Mouse (Mus musculus): ENCODE results near the gene Dtx2. TPM values are rescaled to one million over a fixed set of nuclear protein-coding genes. Genes with fewer than 3 reads are reported as not detected.

The Dtx2 gene
- polyA plus RNA-seq, 1 experiment from 2014 or later = 36.3 TPM

DNA sequence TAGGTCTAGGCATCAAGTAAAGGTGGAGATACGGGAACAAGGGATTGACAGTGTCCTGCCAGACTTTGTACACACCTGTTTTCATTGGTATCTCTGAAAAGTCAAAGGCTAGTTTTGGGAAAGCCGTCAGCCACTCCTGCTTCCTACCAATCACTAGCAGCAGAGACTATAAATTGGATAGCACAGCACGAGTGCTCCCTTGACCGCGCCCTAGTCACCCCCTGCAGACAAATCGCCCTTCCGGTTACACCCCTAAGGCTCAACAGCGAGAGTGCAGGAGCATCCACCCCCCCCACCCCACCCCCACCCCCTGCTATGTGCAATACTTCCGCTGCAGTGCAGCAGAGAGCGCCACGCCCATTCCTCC lies 32.5 kb upstream of the Dtx2 start:
- no peaks in the 10 kb centered on the region for H3K36me3 ChIP-seq
- WGBS = 3% methylated on average over 11 of the region's 11 CpGs

DNA sequence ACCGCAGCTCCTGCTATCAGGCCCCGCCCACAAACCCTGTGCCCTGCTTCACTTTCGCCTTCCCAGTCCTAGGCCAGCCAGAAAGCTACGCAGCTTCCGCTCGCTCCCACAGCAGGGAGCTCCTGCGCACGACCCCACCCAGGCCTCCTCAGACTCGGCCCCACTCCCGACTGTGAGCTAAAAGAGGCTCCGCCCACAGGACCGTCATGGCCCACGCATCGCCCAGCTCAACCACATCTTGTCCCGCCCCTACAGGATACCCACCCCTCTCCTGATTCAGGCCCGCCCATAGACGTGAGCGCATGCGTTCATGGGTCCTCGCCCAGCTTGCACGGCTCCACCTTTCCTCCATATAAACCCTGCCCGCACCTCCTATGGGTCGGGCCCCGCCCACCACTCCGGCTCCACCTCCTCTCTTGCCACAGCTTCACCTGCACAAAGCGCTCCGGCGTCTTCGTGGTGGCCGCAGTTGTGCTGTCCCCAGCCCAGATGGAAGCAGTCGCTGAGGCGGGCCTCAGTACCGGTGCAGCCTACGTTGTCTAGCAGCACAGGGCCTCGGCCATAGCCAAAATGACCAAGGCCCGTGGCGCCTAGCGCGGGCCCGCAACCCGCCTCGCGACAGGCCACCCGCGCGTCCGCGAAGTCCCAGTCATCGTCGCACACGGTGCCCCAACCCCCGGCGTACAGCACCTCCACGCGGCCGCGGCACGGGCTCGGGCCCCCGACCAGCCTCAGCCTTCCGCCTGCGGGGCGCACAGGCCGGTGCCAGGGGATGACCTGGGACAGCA lies 31.9 kb upstream of the Dtx2 start:
- H3K27me3 ChIP-seq (ENCODE audit: low read depth, poor library complexity, severe bottlenecking) = peaks cover 22% of the 10 kb centered on the region
- WGBS = under 1% methylated on average over 63 of the region's 64 CpGs
- H3K36me3 ChIP-seq = no peaks in the 10 kb centered on the region
- DNase-seq (ENCODE audit: low spot score) = peak; percentile 98
- peak overlapping the region; percentile 79 for H3K4me3 ChIP-seq
- peak overlapping the region; percentile 95 for H3K27ac ChIP-seq (replicated peaks)
- H3K9me3 ChIP-seq (replicated peaks) = no peaks in the 10 kb centered on the region
- H3K4me1 ChIP-seq = peaks cover 32% of the 10 kb centered on the region

More for the DNA sequence above, 32.5 kb upstream of the Dtx2 start:
- Histone ChIP-seq H3K9me3 (replicated peaks) (no peaks in the 10 kb centered on the region), H3K27me3 (ENCODE audit: low read depth, poor library complexity, severe bottlenecking) (peaks cover 22% of the 10 kb centered on the region), H3K27ac (replicated peaks) (peak overlapping the region; percentile 95), H3K4me3 (peak overlapping the region; percentile 79), H3K4me1 (peaks cover 35% of the 10 kb centered on the region)
- no peak for DNase-seq (ENCODE audit: low spot score)

DNA sequence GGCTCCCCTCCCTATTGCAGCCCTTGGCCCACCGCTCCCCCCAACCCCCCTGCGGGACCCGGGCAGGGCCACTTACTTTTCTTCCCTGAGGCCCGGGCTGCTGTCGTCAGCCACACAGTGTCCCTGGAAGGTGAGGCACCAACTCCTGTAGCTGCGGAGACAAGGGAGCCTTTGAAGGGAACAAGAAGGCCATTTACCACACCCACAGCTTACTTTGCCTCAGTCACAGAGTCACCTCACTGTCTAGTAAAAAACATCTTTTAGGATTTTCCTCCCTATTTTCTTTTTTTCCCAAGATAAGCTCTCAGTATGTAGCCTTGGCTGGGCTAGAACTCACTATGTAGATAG lies 31.3 kb upstream of the Dtx2 start:
- WGBS = 4% methylated on average over 6 of the region's 6 CpGs
- H3K4me3 ChIP-seq = peak overlapping the region; percentile 79
- H3K27me3 ChIP-seq (ENCODE audit: low read depth, poor library complexity, severe bottlenecking) = peaks cover 22% of the 10 kb centered on the region
- H3K36me3 ChIP-seq = no peaks in the 10 kb centered on the region
- no peaks in the 10 kb centered on the region for H3K9me3 ChIP-seq (replicated peaks)
- peaks cover 27% of the 10 kb centered on the region for H3K4me1 ChIP-seq
- H3K27ac ChIP-seq (replicated peaks) = peak overlapping the region; percentile 95
- DNase-seq (ENCODE audit: low spot score) = no peak

DNA sequence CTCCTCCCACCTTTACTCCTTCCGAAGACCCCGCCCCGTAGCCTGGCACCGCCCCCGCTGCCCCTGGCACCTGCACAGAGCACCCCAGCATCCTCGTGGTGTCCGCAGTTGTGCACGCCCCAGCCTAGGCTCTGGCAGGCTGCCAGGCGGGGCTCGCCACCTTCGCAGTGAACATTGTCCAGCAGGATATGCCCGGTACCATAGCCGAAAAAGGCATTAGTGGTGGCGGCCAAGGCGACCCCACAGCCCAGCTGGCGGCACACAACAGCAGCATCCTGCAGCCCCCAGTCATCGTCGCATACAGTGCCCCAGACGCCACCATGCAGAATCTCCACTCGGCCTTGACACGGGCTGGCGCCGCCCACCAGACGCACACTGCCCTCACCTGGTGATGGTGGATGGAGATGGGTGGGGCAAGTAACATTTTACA lies 29.1 kb upstream of the Dtx2 start:
- peaks cover 26% of the 10 kb centered on the region for H3K4me1 ChIP-seq
- H3K36me3 ChIP-seq = no peaks in the 10 kb centered on the region
- no peaks in the 10 kb centered on the region for H3K9me3 ChIP-seq (replicated peaks)
- no peak for DNase-seq (ENCODE audit: low spot score)
- 14% methylated on average over 24 of the region's 24 CpGs for WGBS
- H3K27me3 ChIP-seq (ENCODE audit: low read depth, poor library complexity, severe bottlenecking) = peaks cover 22% of the 10 kb centered on the region
- H3K4me3 ChIP-seq = peak overlapping the region; percentile 24; the same call in 1 of the 2 replicates
- no peak overlapping the region for H3K27ac ChIP-seq (replicated peaks)

DNA sequence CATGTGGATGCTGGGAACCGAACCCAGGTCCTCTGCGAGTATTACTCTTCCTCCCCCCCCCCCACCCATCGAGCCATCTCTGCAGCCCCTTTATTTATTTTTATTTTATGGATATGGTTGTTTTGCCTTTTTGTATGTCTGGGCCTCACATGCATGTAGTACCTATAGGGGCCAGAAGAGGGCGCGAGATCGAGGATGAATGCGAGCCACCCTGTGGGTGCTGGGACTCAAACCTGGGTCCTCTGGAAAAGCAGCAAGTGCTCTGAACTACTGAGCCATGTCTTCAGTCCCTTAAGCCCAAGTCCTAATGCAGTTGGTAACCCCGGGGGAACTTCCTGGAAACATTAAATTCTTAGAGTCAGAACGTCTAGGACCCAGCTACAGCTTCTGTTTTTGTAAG lies 27.7 kb upstream of the Dtx2 start:
- no peak overlapping the region for H3K4me3 ChIP-seq
- H3K9me3 ChIP-seq (replicated peaks) = no peaks in the 10 kb centered on the region
- peaks cover 22% of the 10 kb centered on the region for H3K27me3 ChIP-seq (ENCODE audit: low read depth, poor library complexity, severe bottlenecking)
- peaks cover 19% of the 10 kb centered on the region for H3K4me1 ChIP-seq
- no peak for DNase-seq (ENCODE audit: low spot score)
- WGBS = 67% methylated on average over 9 of the region's 9 CpGs
- no peaks in the 10 kb centered on the region for H3K36me3 ChIP-seq
- H3K27ac ChIP-seq (replicated peaks) = no peak overlapping the region

DNA sequence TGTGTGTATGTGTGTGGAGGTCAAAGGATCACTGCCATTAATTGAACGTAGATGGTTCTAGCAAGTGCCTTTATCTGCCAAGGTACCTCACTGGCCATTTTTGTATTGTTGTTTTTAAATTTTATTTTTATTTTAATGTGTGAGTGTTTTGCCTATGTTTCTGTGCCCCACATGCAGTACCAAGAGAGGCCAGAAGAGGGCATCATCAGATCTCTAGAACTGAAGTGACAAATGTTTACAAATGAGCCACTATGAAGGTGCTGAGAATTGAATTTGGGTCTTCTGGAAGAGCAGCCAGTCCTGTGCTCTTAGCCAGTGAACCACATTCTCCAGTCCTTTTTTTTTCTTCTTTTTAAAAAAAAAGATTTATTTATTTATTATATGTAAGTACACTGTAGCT lies 25.8 kb upstream of the Dtx2 start:
- Histone ChIP-seq H3K36me3 (no peaks in the 10 kb centered on the region), H3K9me3 (replicated peaks) (no peaks in the 10 kb centered on the region), H3K27me3 (ENCODE audit: low read depth, poor library complexity, severe bottlenecking) (peaks cover 22% of the 10 kb centered on the region), H3K27ac (replicated peaks) (no peak overlapping the region), H3K4me3 (no peak overlapping the region), H3K4me1 (peaks cover 6% of the 10 kb centered on the region; the same call in 1 of the 2 replicates)
- WGBS = 58% methylated on average over 1 of the region's 1 CpGs
- DNase-seq (ENCODE audit: low spot score) = peak; percentile 45

DNA sequence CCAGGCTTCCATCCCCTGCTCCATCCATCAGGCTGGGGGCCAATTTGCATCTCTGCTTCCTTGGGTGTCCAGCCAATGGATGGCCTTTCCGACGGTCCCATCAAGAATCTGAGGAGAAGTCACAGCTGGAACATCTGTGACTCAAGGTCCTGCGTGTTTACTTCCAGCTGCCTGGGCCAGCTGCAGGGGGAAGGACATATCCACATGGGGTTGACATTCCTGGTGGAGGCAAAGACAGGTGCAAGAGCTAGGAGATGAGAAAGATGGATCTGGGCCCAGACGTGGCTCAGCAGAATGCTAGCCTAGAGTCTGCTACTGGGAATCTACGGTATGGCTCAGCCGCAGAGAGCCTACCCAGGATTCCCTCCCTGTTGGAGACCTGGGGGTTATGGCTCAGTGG lies 24.4 kb upstream of the Dtx2 start:
- no peak for DNase-seq (ENCODE audit: low spot score)
- Histone ChIP-seq H3K36me3 (no peaks in the 10 kb centered on the region), H3K4me3 (no peak overlapping the region), H3K4me1 (peaks cover 12% of the 10 kb centered on the region), H3K9me3 (replicated peaks) (no peaks in the 10 kb centered on the region), H3K27ac (replicated peaks) (no peak overlapping the region), H3K27me3 (ENCODE audit: low read depth, poor library complexity, severe bottlenecking) (peaks cover 9% of the 10 kb centered on the region)
- WGBS = 83% methylated on average over 6 of the region's 6 CpGs

DNA sequence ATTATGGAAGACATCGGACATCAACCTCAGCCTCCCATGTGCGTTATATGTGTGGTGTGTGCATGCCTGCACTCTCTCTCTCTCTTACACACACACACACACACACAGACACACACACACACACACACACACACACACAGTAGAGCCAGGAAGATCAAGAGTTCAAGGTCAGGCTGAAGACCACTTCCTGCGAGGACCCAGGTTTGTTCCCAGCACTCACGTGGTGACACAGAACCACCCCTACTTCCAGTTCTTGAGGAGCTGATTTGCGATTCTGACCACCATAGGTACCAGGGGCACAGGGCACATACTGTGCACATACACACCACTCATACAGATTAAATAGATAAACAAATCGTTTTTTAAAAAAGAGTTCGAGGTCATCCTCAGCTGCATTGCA lies 22.7 kb upstream of the Dtx2 start:
- no peak overlapping the region for H3K4me3 ChIP-seq
- H3K27ac ChIP-seq (replicated peaks) = no peak overlapping the region
- no peaks in the 10 kb centered on the region for H3K9me3 ChIP-seq (replicated peaks)
- peaks cover 6% of the 10 kb centered on the region for H3K4me1 ChIP-seq
- DNase-seq (ENCODE audit: low spot score) = no peak
- no peaks in the 10 kb centered on the region for H3K27me3 ChIP-seq (ENCODE audit: low read depth, poor library complexity, severe bottlenecking)
- WGBS = 90% methylated on average over 7 of the region's 7 CpGs
- H3K36me3 ChIP-seq = no peaks in the 10 kb centered on the region

DNA sequence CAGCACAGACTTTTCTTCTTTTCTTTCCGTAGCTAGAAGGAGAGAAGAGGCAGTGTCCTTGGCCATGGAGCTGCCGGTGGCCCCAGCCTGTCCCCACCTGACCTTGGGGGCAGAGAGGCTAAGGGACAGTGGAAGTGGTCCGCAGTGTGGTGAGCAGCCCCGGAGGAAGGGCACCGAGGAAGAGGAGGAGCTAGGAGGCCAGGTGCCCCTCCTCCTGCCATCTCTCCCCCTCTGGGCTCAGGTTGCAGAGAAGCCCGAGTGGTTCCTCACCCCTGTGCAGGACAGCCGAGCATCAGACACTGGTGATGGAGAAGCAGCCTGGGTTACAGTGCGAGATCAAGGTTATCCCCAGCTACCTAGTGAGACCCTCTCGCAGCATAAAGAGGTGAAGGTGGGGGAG lies 20.2 kb upstream of the Dtx2 start, which contains the start of gene Ssc4d:
Gene Ssc4d (minus strand): TSS at position 167 of the 400 bp plus-strand sequence.
- H3K27ac ChIP-seq (replicated peaks) = peak within 1 kb of the TSS; percentile 47; the same call in 1 of the 2 replicates
- no peaks in the 10 kb centered on the region for H3K36me3 ChIP-seq
- no peaks in the 10 kb centered on the region for H3K27me3 ChIP-seq (ENCODE audit: low read depth, poor library complexity, severe bottlenecking)
- DNase-seq (ENCODE audit: low spot score) = no peak
- H3K9me3 ChIP-seq (replicated peaks) = no peaks in the 10 kb centered on the region
- 22% methylated on average over 9 of the region's 9 CpGs for WGBS
- H3K4me1 ChIP-seq = peaks cover 8% of the 10 kb centered on the region
- 0 out of 2 replicates have a peak within 1 kb of the TSS, but pooled peaks have one; percentile 11 for H3K4me3 ChIP-seq

DNA sequence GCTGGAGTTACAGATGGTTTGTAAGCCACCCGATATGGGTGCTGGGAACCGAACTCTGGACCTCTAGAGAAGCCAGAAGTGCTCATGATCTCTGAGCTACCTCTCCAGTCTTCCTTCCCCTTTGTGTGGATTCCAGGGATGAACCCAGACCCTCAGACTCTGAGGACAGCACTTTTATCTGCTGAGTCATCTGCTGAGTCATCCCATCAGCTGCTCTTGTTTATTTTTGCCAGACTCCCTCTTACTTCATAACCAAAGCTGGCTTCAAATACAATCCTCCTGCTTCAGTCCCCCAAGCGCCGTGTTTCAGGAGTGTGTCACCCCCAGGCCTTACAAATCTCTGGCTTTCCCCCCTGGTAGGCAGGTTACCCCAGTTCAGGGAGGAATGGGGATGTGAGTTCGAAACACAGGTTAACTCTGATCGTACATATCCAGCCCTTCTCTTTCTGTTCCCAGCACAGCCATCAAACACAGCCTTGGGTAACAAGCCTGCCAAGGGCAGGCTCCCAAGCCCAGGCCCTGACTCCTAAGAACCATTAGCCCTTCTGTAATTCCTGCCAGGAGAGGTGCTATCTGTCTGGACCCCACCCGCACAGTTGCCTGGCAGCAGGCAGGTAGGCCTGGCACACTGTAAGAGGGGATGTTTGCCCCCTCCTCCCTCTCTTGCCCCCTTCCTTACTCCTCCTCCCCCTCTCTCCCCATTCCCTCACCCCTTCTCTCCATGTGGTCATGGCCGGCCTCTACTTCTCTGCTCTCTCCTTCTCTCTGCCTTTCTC lies 18.5 kb upstream of the Dtx2 start:
- peaks cover 8% of the 10 kb centered on the region for H3K4me1 ChIP-seq
- no peak overlapping the region for H3K27ac ChIP-seq (replicated peaks)
- no peaks in the 10 kb centered on the region for H3K36me3 ChIP-seq
- no peaks in the 10 kb centered on the region for H3K27me3 ChIP-seq (ENCODE audit: low read depth, poor library complexity, severe bottlenecking)
- DNase-seq (ENCODE audit: low spot score) = no peak
- 94% methylated on average over 8 of the region's 8 CpGs for WGBS
- no peaks in the 10 kb centered on the region for H3K9me3 ChIP-seq (replicated peaks)
- no peak overlapping the region for H3K4me3 ChIP-seq

DNA sequence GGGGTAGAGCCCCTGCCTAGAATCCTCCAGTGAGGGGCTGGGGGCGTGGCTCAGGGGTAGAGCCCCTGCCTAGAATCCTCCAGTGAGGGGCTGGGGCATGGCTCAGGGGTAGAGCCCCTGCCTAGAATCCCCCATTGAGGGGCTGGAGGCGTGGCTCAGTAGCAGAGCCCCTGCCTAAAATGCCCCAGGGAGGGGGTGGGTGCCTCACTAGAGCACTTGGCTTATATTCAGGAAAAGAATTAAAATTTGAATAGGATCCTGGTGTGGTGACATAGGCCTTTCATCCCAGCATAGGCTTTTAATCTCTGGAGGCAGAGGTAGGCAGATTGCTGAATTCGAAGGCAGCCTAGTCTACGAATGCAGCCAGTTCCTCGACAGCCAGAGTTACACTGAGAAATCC lies 15.2 kb upstream of the Dtx2 start:
- DNase-seq (ENCODE audit: low spot score) = no peak
- WGBS = 82% methylated on average over 5 of the region's 5 CpGs
- Histone ChIP-seq H3K4me3 (no peak overlapping the region), H3K36me3 (no peaks in the 10 kb centered on the region), H3K9me3 (replicated peaks) (no peaks in the 10 kb centered on the region), H3K4me1 (peaks cover 5% of the 10 kb centered on the region), H3K27ac (replicated peaks) (no peak overlapping the region), H3K27me3 (ENCODE audit: low read depth, poor library complexity, severe bottlenecking) (no peaks in the 10 kb centered on the region)

DNA sequence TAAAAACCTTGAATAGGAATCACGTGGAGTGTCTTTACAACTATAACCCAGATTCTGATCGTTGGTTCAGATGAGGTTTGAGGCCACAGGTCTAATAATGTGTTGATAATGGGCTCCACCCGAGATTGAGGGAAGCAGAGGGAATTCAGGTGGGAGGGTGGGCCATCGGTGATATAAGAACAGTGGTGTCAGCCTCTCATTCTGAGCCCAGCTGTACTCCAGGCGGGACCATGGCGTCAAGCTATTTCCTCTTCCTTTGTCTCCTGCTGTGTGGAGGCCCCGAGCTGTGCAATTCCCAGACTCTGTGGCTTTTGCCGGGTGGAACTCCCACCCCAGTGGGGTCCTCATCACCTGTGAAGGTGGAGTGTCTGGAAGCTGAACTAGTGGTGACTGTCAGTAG lies 14.7 kb upstream of the Dtx2 start, which contains the start of gene Zp3:
Gene Zp3 (plus strand): TSS at position 196 of the 400 bp plus-strand sequence.
- H3K27ac ChIP-seq (replicated peaks) = no peak within 1 kb of the TSS
- 0 out of 2 replicates have a peak, but pooled peaks cover 3% of the 10 kb centered on the region for H3K4me1 ChIP-seq
- no peaks in the 10 kb centered on the region for H3K27me3 ChIP-seq (ENCODE audit: low read depth, poor library complexity, severe bottlenecking)
- 82% methylated on average over 8 of the region's 8 CpGs for WGBS
- no peaks in the 10 kb centered on the region for H3K36me3 ChIP-seq
- no peak for DNase-seq (ENCODE audit: low spot score)
- no peaks in the 10 kb centered on the region for H3K9me3 ChIP-seq (replicated peaks)
- H3K4me3 ChIP-seq = no peak within 1 kb of the TSS; the same call in 1 of the 2 replicates

DNA sequence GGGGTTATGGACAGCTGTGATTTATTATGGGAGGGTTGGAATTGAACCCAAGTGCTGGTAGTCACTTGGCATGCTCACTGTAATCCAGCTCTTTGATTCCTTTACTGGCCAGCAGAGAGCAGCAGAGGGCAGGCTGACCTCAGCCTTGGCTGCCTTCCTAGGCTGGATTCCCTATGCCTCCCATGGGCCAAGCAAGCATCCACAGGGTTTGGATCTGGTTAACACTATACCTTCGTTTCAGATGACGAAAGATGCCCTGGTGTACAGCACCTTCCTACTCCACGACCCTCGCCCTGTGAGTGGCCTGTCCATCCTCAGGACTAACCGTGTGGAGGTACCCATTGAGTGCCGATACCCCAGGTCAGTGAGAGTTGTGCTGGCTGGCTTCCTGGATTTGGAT lies 12.2 kb upstream of the Dtx2 start:
- Histone ChIP-seq H3K4me1 (0 out of 2 replicates have a peak, but pooled peaks cover 3% of the 10 kb centered on the region), H3K36me3 (no peaks in the 10 kb centered on the region), H3K27me3 (ENCODE audit: low read depth, poor library complexity, severe bottlenecking) (no peaks in the 10 kb centered on the region), H3K9me3 (replicated peaks) (no peaks in the 10 kb centered on the region), H3K27ac (replicated peaks) (no peak overlapping the region), H3K4me3 (no peak overlapping the region)
- peak; percentile 62 for DNase-seq (ENCODE audit: low spot score)
- WGBS = 41% methylated on average over 6 of the region's 6 CpGs
